ENCODE assay signal across 10 mouse cellular contexts in the genomic region with DNA sequence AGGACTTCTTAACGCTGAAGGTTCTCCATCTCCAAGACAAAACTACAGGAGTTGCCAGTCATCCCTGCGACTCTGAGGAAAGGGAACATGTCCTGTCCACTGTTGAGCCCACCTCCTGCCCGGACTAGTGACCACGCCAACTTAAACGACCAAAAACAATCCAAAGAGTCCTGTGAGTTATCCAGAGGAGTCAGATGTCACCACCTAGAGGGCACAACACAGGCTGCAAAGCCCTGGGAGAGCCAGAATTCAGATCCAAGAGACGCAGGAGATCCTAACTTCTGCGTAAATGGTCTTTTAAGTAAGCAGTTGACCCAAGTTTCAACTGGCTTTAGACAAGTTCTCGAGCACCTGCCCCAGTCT. TPM values are rescaled to one million over a fixed set of nuclear protein-coding genes. Genes with fewer than 3 reads are reported as not detected.
DNase-seq lines count a peak whose midpoint lies in the region; ATAC-seq lines count a peak whose summit lies in the region.
"Had no signal": no experiment of that assay in that cellular context is flagged by ENCODE, and none has a peak within 500 bp of the region (broad histone marks: within the 10 kb centered on the region; RNA-seq: fewer than 3 reads in every experiment).

No protein-coding gene starts in this region.

- WGBS in heart, embryonic 16.5 days: 3% methylated on average over 8 of the region's 8 CpGs
- WGBS in midbrain, embryonic 10.5 days: 2% methylated on average over 8 of the region's 8 CpGs

- peak overlapping the region; percentile 57 for H3K4me3 ChIP-seq in heart, embryonic 16.5 days (ENCODE audit: low read length)
- peak overlapping the region; percentile 69 for H3K4me3 ChIP-seq in midbrain, embryonic 10.5 days
- H3K4me3 ChIP-seq: erythroblast, embryonic 14.5 days had no signal

- peaks cover 4% of the 10 kb centered on the region; the same call in 1 of the 2 replicates for H3K4me1 ChIP-seq in heart, embryonic 16.5 days (ENCODE audit: control insufficient read depth, insufficient read depth, low read length)
- peaks cover 21% of the 10 kb centered on the region for H3K4me1 ChIP-seq in midbrain, embryonic 10.5 days

- H3K9me3 ChIP-seq in heart, embryonic 16.5 days (replicated peaks; ENCODE audit: control insufficient read depth, low read length): peaks cover 4% of the 10 kb centered on the region; the same call in 1 of the 2 replicates
- no peaks in the 10 kb centered on the region for H3K9me3 ChIP-seq in midbrain, embryonic 10.5 days (replicated peaks)
- H3K9me3 ChIP-seq: G1E had no signal

- no peaks in the 10 kb centered on the region for H3K36me3 ChIP-seq in heart, embryonic 16.5 days (ENCODE audit: control insufficient read depth, insufficient read depth)
- no peaks in the 10 kb centered on the region for H3K36me3 ChIP-seq in midbrain, embryonic 10.5 days
- H3K36me3 ChIP-seq: G1E had no signal

- peak overlapping the region; percentile 88 for H3K4me2 ChIP-seq in heart, embryonic 16.5 days (ENCODE audit: low read depth, low read length)

- ATAC-seq in heart, embryonic 16.5 days (replicated peaks; ENCODE audit: extremely low read depth, insufficient read depth, low FRiP score): no peak; the same call in 1 of the 2 replicates
- 0 out of 4 replicates have a peak, but pooled peaks have one; percentile 29 to 32 for ATAC-seq in hematopoietic stem cell, adult 5-6 weeks (replicated peaks in 1 of 2; ENCODE audit: insufficient read depth in 1 of 2, low FRiP score in 2 of 2, low TSS enrichment in 1 of 2, low read depth in 1 of 2, poor library complexity in 2 of 2, severe bottlenecking in 2 of 2)

- no peak for DNase-seq in heart, postnatal 14 days
- DNase-seq in adipocyte (ENCODE audit: low spot score): peak; percentile 41
- no peak for DNase-seq in midbrain, embryonic 10.5 days (ENCODE audit: low spot score)
- DNase-seq in embryo, embryonic 10 days (ENCODE audit: low spot score): no peak
- DNase-seq in cerebellum, postnatal 25 days: no peak
- no peak for DNase-seq in ovary, postnatal 10 days (ENCODE audit: low spot score)

- intact Hi-C loops in heart, postnatal 14 days (cut with DNase I): loop anchor here (5.0 kb wide), 1 partner anchor 86 kb away; no protein-coding TSS in a partner anchor

- no peak overlapping the region for H3K9ac ChIP-seq in heart, embryonic 16.5 days (ENCODE audit: low read length)

- no peak overlapping the region for H3K27ac ChIP-seq in heart, embryonic 16.5 days (ENCODE audit: low read length)
- H3K27ac ChIP-seq in midbrain, embryonic 10.5 days (replicated peaks): peak overlapping the region; percentile 89

- peaks cover 9% of the 10 kb centered on the region for H3K27me3 ChIP-seq in heart, embryonic 16.5 days (ENCODE audit: control insufficient read depth, insufficient read depth, low read length)
- H3K27me3 ChIP-seq in midbrain, embryonic 10.5 days (ENCODE audit: low read depth, poor library complexity, severe bottlenecking): 0 out of 2 replicates have a peak, but pooled peaks cover 6% of the 10 kb centered on the region

RNA-seq across cellular contexts. Expression of gene Cfap74, which starts 0.3 kb away (rescaled TPM):
- polyA plus RNA-seq in heart, embryonic 16.5 days (2015; fragmentation: Nextera tagmentation; extraction: Ambion mirVana): 0.64 and 1.0 TPM in 2 replicates
- total RNA-seq in heart, postnatal 14 days (2021): under 1 TPM; 0.61 to 0.69 TPM
- 1.2 and 1.5 TPM in 2 replicates for total RNA-seq in hematopoietic stem cell, adult 5-6 weeks (2017)
- polyA plus RNA-seq in midbrain, embryonic 10.5 days (2016; fragmentation: Nextera tagmentation; extraction: Ambion mirVana): 7.8 and 8.9 TPM in 2 replicates
- polyA plus RNA-seq: erythroblast, embryonic 14.5 days; G1E had no signal

RNA-seq across cellular contexts. Expression of gene Gabrd, which starts 10.8 kb away (rescaled TPM):
- polyA plus RNA-seq in heart, embryonic 16.5 days (2015; fragmentation: Nextera tagmentation; extraction: Ambion mirVana): 0.12 TPM in 1 of 2 replicates, not detected in the other
- not detected for total RNA-seq in heart, postnatal 14 days (2021)
- 0.15 and 0.63 TPM in 2 replicates for total RNA-seq in hematopoietic stem cell, adult 5-6 weeks (2017)
- polyA plus RNA-seq in midbrain, embryonic 10.5 days (2016; fragmentation: Nextera tagmentation; extraction: Ambion mirVana): not detected in 2 replicates
- total RNA-seq: G1E had no signal
- polyA plus RNA-seq: erythroblast, embryonic 14.5 days; G1E had no signal

RNA-seq across cellular contexts. Expression of gene Prkcz, which starts 47.5 kb away (rescaled TPM):
- 6.1 and 7.1 TPM in 2 replicates for polyA plus RNA-seq in heart, embryonic 16.5 days (2015; fragmentation: Nextera tagmentation; extraction: Ambion mirVana)
- 1 to 10 TPM; 1.7 to 2.1 TPM for total RNA-seq in heart, postnatal 14 days (2021)
- not detected in 2 replicates for total RNA-seq in hematopoietic stem cell, adult 5-6 weeks (2017)
- polyA plus RNA-seq in midbrain, embryonic 10.5 days (2016; fragmentation: Nextera tagmentation; extraction: Ambion mirVana): 13.6 and 19.8 TPM in 2 replicates
- polyA plus RNA-seq: G1E had no signal
